Mouse (Mus musculus) heart, adult 2 months (tissue): ENCODE results near the gene Slc35f6. TPM values are rescaled to one million over a fixed set of nuclear protein-coding genes. Genes with fewer than 3 reads are reported as not detected.

Experiments used
- DNase-seq, 2 experiments: peaks; one replicate each; pipeline ENCODE4 v3.0.0; 2021
- H3K27ac ChIP-seq: fragments of 200-600 bp; 2 replicates; pipeline ENCODE4 v1.8.1; 2022
- H3K27me3 ChIP-seq: fragments of 200-500 bp; 2 replicates; pipeline ENCODE4 v1.6.1; 2012; ENCODE audit warnings: mild to moderate bottlenecking, low read length, inconsistent platforms, mixed read lengths; ENCODE audit not compliant: control insufficient read depth, insufficient read depth
- H3K36me3 ChIP-seq: fragments of 200-500 bp; 2 replicates; pipeline ENCODE4 v1.6.1; 2012; ENCODE audit warnings: low read length, inconsistent platforms; ENCODE audit not compliant: control insufficient read depth, insufficient read depth
- H3K4me1 ChIP-seq: fragments of 200-500 bp; 2 replicates; pipeline ENCODE4 v1.6.1; 2011; ENCODE audit warnings: low read length; ENCODE audit not compliant: control insufficient read depth, insufficient read depth
- H3K4me3 ChIP-seq: fragments of 200-600 bp; 2 replicates; pipeline ENCODE4 v1.8.1; 2022
- H3K79me2 ChIP-seq: fragments of 200-500 bp; replicated peaks from 2 replicates; pipeline ENCODE4 v1.6.1; 2012; ENCODE audit warnings: mild to moderate bottlenecking, inconsistent platforms, low read length, moderate library complexity, mixed read lengths; ENCODE audit not compliant: control insufficient read depth, insufficient read depth
- H3K9ac ChIP-seq: fragments of 200-500 bp; 2 replicates; pipeline ENCODE4 v1.6.1; 2012; ENCODE audit warnings: low read depth, mild to moderate bottlenecking, control low read depth, inconsistent platforms, low read length, mixed read lengths
- CTCF ChIP-seq: fragments of 200-600 bp; IDR thresholded peaks from 2 replicates; pipeline ENCODE4 v1.8.1; 2022; ENCODE audit warnings: antibody characterized with exemption, mild to moderate bottlenecking, moderate library complexity
- EP300 ChIP-seq: fragments of 200-500 bp; IDR thresholded peaks from 2 replicates; pipeline ENCODE4 v1.6.1; 2011; ENCODE audit warnings: low read depth, low read length, control low read depth; ENCODE audit not compliant: insufficient read depth
- POLR2A ChIP-seq: fragments of 200-500 bp; IDR thresholded peaks from 2 replicates; pipeline ENCODE4 v1.6.1; 2011; ENCODE audit warnings: mild to moderate bottlenecking, low read depth, low read length, control low read depth; ENCODE audit not compliant: insufficient read depth
- WGBS: fragments of 180-500 bp; shearing (Covaris S2); methylation state at CpG from one replicate; pipeline ENCODE4 v1.1.7; 2018; 5-methylcytosine and 5-hydroxymethylcytosine counted together
- intact Hi-C: fragments of 180-260 bp; cut with DNase I; formaldehyde crosslinking; loops from one replicate; pipeline ENCODE4 v1.15.1; 2025
- polyA plus RNA-seq: library from polyadenylated mRNA; depleted of rRNA; stranded (reverse); fragments of >200 nt; gene quantifications from 2 replicates; pipeline ENCODE4 v1.2.3, GENCODE M21; 2012
- total RNA-seq, 2 experiments: library from RNA; stranded (reverse); gene quantifications; 2 replicates each; pipeline ENCODE4 v1.2.3; 2021

Slc35f6 gene
- total and polyA plus RNA-seq, 3 experiments, result 47.2 to 119 (median 49.9) TPM

DNA sequence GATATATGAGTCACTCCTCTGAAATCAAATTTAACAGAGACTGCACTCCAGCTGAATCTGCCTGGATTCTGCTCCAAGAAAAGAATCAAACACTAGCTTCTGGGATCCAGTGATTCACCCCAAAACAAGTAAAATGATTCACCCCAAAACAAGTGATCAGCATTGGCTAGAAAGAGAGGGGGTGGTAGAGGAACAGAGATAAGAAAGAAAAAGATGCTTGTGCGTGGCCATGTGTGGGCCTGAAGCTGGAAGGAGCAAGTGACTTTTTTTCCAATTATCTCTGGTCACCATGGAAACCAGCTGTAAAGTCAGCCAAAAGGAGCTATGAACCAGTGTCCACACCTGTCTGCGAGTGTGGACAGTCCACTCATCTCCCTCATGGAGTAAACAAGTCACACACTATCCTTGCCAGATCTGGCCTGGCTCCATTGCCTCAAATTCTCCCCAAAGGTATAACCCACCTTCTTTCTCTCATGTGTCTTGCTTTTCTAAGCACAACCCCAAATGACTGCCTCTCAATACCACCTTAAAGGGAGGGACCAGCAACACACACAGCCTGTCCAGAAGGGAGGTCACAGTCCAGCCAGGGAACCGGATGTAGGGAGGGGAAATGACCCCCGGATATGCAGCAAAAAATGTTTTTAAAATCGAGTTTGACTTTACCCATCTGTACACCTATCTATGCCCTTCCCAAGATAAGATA, 4.1 kb upstream of the Slc35f6 start:
- no peaks in the 10 kb centered on the region for H3K27me3 ChIP-seq
- H3K27ac ChIP-seq, result peak overlapping the region; percentile 68
- H3K4me1 ChIP-seq, result peaks cover 7% of the 10 kb centered on the region
- WGBS, result 39% methylated on average over 5 of the region's 5 CpGs
- H3K79me2 ChIP-seq, result no peaks in the 10 kb centered on the region
- no peak overlapping the region for H3K4me3 ChIP-seq
- 0 out of 2 replicates have a peak, but pooled peaks cover 2% of the 10 kb centered on the region for H3K36me3 ChIP-seq
- TF ChIP-seq EP300 (no peak), POLR2A (no peak), CTCF (no peak)
- intact Hi-C loops, result no loop called here
- DNase-seq, result peak in 1 of 2 experiments; percentile 28
- H3K9ac ChIP-seq, result no peak overlapping the region

DNA sequence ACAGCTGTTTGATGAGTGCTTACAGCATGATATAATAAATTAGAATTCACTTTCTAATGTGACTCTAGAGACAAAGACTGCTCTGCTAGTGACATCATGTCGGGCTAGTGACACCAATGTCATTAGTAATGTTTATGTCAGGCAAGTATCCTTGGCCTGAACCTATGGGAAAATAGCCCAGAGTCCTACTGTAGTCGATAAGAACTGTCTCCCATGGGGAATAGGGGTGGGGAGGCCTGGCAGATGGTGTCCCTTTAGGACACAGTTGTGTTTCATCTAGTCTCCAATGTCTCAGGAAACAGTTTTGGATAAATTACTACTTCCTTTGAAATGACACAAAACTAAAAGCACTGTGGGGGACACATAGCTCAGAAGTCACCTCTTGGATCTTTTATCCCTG, 1.7 kb upstream of the Slc35f6 start:
- DNase-seq, result no peak
- Histone ChIP-seq H3K36me3 (peaks cover 4% of the 10 kb centered on the region; the same call in 1 of the 2 replicates), H3K27ac (no peak overlapping the region), H3K27me3 (no peaks in the 10 kb centered on the region), H3K9ac (no peak overlapping the region), H3K4me1 (peaks cover 22% of the 10 kb centered on the region), H3K79me2 (peaks cover 3% of the 10 kb centered on the region; the same call in 1 of the 2 replicates), H3K4me3 (no peak overlapping the region)
- intact Hi-C loops, result no loop called here
- TF ChIP-seq POLR2A (no peak), EP300 (no peak)
- WGBS, result 39% methylated on average over 2 of the region's 2 CpGs

DNA sequence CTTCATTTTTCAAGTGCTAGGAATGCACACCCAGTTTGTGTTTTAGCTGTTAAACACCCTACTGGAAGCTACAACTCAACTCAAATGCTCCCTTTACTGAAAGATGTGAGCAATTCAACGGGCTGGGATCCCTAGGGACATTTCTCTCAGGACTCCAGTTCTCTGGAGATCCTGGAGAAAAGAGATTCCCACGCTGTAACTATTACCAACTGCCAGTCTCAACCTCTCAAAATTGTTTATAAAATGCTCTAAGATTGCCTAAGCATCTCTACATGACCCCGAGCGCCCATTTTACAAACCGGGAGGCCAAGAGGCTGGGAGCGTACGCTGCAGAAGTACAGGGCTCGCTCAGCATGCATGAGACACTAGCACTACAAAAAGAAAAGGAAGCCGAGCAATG, 337 bp upstream of the Slc35f6 start:
- Histone ChIP-seq H3K4me3 (peak overlapping the region; percentile 89), H3K79me2 (peaks cover 3% of the 10 kb centered on the region; the same call in 1 of the 2 replicates), H3K27me3 (no peaks in the 10 kb centered on the region), H3K4me1 (peaks cover 24% of the 10 kb centered on the region), H3K36me3 (peaks cover 10% of the 10 kb centered on the region), H3K9ac (peak overlapping the region; percentile 75), H3K27ac (peak overlapping the region; percentile 94)
- DNase-seq, result no peak
- TF ChIP-seq POLR2A, result no peak
- no peak for TF ChIP-seq EP300
- TF ChIP-seq CTCF, result no peak
- intact Hi-C loops, result no loop called here
- 7% methylated on average over 9 of the region's 9 CpGs for WGBS

DNA sequence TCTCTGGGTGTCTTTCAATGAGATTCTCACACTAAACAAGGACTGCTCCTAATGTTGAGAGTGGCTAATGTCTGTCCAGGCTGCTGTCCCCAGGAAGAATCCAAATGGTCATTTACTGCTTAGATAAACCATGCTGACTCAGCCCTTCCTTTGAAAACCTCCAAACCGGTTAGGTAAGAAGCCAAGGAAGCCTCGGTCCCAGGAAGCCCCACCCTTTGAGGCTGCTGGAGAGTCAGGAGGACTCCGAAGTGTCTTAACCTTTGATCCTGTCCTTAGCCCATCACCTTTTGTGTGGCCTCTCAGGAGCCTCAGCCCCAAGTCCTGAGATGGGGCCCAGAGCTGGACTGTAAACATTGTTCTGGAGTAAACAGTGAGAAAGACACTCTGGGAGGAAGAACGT, 1.8 kb downstream of the Slc35f6 start:
- DNase-seq, result no peak
- Histone ChIP-seq H3K36me3 (peaks cover 8% of the 10 kb centered on the region), H3K9ac (no peak overlapping the region), H3K27me3 (no peaks in the 10 kb centered on the region), H3K4me1 (peaks cover 20% of the 10 kb centered on the region), H3K79me2 (peaks cover 3% of the 10 kb centered on the region; the same call in 1 of the 2 replicates), H3K4me3 (no peak overlapping the region), H3K27ac (peak overlapping the region; percentile 94; the same call in 1 of the 2 replicates)
- no peak for TF ChIP-seq EP300
- TF ChIP-seq POLR2A, result no peak
- no peak for TF ChIP-seq CTCF
- 61% methylated on average over 4 of the region's 4 CpGs for WGBS
- intact Hi-C loops, result no loop called here

DNA sequence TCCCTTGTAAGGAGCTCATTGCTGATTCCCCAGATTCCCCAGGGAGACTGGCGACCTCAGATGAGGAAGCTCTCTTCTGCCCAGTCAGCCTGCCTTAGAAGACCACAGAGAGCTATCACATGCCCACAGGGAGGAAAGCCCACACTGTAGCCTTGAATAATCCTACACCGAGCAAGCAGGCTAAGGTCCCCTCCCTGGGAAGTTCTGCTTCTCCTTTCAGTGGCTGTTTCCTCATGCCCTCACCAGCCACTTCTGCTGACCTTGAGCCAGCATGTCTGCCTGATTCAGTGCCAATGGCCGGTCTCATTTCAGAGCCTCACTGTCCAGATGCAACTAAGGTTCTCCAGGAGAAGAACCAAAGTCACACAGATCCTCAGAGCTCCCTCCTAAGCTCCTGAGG, 3.0 kb downstream of the Slc35f6 start:
- Histone ChIP-seq H3K36me3 (peaks cover 8% of the 10 kb centered on the region), H3K4me3 (no peak overlapping the region), H3K9ac (peak overlapping the region; percentile 19; the same call in 1 of the 2 replicates), H3K79me2 (peaks cover 3% of the 10 kb centered on the region; the same call in 1 of the 2 replicates), H3K4me1 (peaks cover 20% of the 10 kb centered on the region), H3K27me3 (no peaks in the 10 kb centered on the region), H3K27ac (peak overlapping the region; percentile 59)
- peak; percentile 53 to 62 for DNase-seq
- TF ChIP-seq POLR2A (no peak), EP300 (no peak), CTCF (no peak)
- WGBS, result 54% methylated on average over 3 of the region's 3 CpGs
- intact Hi-C loops, result no loop called here

DNA sequence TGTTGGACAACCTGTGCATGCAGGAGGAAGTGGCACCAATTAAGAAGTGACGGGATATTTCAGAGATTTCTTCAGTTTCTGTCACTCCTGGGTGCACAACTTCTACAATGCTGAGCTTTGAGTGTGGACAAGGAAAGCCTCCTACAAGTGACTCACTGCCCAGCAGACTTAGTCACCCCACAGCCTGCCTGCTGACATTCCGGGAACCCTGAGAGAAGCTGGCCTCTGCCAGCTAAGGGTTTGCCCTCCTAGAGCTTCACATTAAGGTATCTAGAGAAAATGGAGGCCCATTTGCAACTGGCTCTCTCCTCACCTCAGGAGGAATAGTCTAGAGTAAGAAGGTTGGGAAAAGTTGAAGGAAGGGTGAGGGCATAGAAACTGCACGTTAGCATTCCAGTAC, 3.8 kb downstream of the Slc35f6 start:
- Histone ChIP-seq H3K27ac (peak overlapping the region; percentile 59), H3K79me2 (peaks cover 3% of the 10 kb centered on the region; the same call in 1 of the 2 replicates), H3K27me3 (no peaks in the 10 kb centered on the region), H3K36me3 (peaks cover 8% of the 10 kb centered on the region), H3K9ac (no peak overlapping the region), H3K4me1 (peaks cover 20% of the 10 kb centered on the region), H3K4me3 (no peak overlapping the region)
- no peak for DNase-seq
- TF ChIP-seq POLR2A, result no peak
- TF ChIP-seq EP300, result no peak
- TF ChIP-seq CTCF, result no peak
- intact Hi-C loops, result no loop called here
- WGBS, result 73% methylated on average over 3 of the region's 3 CpGs
